Mouse (Mus musculus) layer of hippocampus, postnatal 10 days (tissue): ENCODE results near the gene Plxnb2. TPM values are rescaled to one million over a fixed set of nuclear protein-coding genes. Genes with fewer than 3 reads are reported as not detected.

Experiments
- DNase-seq, 2 experiments: peaks; one replicate each; pipeline ENCODE4 v3.0.0; 2021; ENCODE audit warnings: low spot score in 2 of 2
- long read RNA-seq: library from polyadenylated mRNA; stranded (forward); transcript quantifications from one replicate; pipeline ENCODE4 v2.0.0, GENCODE M21; 2023
- total RNA-seq, 2 experiments: library from RNA; stranded (reverse); gene quantifications; 2 replicates each; pipeline ENCODE4 v1.2.3; 2021

The Plxnb2 gene
- total RNA-seq, result 10 to 100 TPM; 65.4 to 78.2 TPM
- long read RNA-seq, full-length matches to known transcripts, result 3 of 16 reads
- long read RNA-seq, partial matches to known transcripts, result 10 of 16 reads
- long read RNA-seq, other reads (novel, unspliced or antisense), result 3 of 16 reads

- peak; percentile 78 to 83 for DNase-seq
These were observed at the start of gene Plxnb2 for GRCm38 (mm10) chr15:89180571-89181229. Gene Plxnb2, minus strand, starts transcription at chr15:89180788.

DNA sequence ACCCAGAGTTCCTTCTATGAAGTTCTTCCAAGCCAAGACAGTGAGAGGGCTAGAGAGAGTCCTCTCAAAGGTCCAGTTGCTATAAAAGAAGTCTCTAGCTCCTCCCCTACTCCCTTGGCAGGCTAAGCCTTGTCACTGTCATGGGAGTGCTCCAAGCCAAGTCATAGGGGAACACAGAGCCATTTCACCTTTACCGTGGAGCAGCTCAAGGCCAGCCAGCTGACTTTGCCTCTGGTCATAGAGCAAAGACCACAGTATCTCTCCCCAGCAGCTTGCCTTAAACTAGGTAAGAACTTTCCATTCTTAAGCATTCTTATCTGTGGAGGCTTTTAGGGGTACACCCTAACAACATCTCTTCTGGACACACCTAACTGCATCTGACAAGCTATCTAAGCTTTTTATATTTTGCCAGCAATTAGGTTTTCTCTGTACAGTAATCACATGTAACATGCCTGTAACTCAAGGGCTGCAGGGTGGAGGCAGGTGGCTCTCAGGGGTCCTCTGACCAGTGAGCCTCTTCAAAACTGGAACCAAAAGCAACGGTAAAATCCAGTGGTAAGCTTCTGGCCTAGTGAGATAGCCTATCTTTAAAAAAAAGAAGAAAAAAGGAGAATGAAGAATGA is 35.1 kb upstream of the Plxnb2 start:
- no peak for DNase-seq

DNA sequence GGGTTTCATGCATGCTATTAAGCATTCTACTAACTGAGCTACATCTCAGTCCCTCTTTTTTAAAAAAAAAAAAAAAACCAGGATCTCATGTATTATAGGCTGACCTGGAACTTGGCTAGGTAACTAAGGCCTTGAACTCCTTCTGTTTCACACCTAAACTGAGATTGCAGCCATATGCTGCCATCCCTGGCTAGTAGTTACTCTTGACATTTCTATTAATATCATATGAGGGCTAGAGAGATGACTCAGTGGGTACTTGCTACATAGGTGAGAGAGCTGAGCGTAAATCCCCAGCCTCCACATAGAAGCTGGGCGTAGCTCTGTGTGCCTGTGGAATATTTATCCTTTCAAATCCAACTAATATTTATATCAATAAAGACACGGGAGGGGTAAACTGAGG is 34.4 kb upstream of the Plxnb2 start:
- DNase-seq, result no peak

DNA sequence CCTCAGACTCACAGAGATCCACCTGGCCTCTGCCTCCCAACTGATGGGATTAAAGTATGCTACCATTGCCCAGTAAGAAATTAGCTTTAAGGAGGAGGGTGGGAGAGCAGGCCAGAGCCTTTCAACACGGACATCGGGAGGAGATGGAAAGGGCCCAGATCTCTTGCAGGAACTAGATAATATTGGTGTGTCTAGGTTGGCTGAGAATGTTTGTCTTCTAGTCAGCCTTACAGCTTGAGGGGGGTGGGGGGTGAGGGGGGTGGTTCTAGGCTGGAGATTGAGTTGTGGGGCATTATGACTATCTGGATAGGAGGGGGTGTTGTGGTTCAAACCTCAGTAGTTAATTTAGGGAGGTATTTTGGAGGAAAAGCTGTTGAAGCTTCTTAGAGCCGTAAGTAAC is 32.9 kb upstream of the Plxnb2 start:
- DNase-seq, result no peak

DNA sequence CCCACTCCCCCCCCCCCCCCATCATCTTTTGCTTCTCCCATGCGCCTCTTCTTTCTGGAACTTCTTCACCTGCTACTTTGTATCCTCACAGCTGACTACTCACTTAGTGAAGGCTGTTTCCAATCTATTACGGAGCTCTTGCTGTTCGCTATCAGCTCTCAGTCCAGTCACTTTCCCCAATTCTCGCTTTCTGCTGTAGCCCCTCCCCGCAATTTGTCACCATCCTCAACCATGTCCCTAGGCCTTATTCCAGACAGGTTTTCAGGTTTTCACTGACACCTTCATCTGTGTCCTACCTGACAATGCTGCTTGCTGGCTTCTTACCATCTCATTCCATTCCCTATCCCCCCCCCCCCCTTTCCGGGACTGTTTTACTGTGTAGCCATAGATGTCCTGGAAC is 31.9 kb upstream of the Plxnb2 start:
- DNase-seq, result no peak

DNA sequence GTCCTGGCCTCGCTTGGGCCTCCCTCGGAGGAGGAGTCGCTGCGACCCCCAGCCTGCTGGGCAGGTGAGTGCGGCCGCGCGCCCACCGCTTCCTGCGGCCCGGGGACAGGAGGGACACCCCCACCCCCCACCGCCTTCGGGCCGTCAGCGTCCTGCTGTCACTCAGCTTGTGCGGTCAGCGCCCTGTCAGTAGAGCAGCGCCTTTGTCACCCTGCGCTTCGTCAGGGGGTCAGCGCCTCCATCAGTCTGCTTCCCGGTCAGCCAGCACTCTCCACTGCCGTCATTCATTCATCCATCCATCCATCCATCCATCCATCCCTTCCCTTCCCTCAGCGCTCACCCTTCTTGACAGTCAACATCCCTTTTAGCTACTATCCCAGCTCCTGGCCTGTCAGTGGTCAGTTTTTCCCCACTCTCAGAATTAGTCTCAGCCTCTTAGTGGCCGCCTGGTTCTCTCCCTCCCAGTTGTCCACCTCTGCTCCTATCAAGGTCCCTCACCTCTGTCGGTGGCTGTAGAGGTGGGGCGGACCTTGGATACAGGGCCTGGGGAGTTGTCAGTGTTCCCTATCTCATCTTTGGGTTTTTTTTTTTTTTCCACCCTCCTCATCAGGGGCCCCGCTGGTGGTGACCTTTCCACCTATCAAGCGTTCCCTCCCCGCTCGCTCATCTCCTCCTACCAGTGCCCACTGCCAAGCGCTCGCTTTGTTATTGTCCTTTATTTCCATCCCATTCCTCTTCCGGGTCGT is 31.3 kb upstream of the Plxnb2 start:
- peak in 1 of 2 experiments; percentile 33 for DNase-seq

- DNase-seq, result peak; percentile 81 to 86
These were observed 30.5 kb upstream of the Plxnb2 start, which contains the start of gene Ppp6r2 for GRCm38 (mm10) chr15:89210915-89211715. Gene Ppp6r2, plus strand, starts transcription at chr15:89211553.

- DNase-seq, result peak; percentile 93
These were observed 29.5 kb upstream of the Plxnb2 start for GRCm38 (mm10) chr15:89209886-89210761.

- DNase-seq, result no peak
These were observed 26.9 kb upstream of the Plxnb2 start for GRCm38 (mm10) chr15:89207457-89207856.

DNA sequence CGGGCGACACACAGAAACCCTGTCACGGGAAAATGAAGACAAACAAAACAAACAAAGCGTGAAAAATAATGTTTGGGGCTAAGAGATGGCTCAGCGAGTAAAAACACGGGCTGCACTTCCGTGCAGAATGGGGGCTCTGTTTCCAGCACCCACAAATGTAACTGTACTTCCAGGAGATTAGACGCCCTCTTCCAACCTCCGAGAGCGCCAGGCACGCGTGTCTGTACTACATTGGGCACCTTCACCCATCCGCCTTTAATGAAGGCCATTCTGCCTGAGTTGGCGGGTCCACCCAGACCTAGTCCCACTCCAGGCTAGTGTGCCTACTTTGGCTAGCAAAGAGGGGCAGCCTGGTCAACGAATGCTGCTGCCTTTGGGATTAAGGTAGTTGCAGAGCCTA is 16.5 kb upstream of the Plxnb2 start:
- DNase-seq, result no peak

- peak; percentile 96 to 98 for DNase-seq
These were observed 15.7 kb upstream of the Plxnb2 start, which contains the start of gene Dennd6b for GRCm38 (mm10) chr15:89196313-89196706. Gene Dennd6b, minus strand, starts transcription at chr15:89196496.

DNA sequence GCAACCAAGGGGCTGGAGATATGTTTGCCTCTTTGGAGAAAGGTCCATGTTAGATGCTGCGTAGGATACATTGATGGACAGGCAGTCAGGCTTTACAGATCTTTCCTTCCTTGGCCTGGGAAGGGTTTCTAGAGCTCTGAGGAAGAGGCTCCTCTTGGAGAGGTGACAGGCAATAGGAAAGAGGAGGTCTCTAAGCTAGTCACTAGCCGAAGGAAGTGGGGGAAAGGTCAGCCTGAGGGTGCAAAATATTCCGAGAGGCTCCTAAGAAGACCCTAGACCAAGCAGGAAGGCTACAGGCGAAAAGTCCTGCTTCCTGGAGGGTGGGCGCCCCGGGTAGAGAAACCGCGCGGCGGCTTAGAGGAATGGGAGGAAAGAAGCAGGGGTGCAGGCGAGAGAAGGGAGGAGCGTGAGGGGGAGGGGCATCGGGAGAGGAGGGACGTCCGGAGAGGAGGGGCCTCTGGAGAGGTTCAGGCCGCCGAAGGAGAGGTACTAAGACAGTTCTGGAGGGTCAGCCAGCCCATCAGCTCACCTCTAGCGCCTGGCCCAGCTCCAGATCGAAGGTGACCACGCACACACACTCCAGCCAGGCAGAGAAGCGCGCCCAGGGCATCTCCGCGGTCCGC is 15.2 kb upstream of the Plxnb2 start:
- peak; percentile 87 to 94 for DNase-seq

DNA sequence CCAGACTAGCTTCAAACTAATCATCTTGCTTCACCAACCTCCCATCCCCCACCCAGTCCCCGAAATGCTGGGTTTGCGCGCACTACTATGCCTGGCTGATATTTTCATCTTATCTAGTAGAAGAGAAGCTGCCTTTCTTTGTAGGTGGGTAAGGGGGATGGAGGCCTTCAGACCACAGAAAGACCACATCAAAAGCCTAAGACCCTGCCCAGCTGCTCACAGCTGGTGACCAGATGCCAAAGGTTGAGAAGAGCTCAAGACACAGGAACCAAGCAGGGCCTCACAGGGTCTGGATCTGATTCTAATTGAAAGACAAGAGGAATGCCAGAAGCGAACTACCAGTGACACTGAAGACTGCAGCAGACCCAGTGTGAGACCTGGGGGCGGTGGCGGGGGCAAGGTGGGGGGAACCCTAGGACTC is 14.7 kb upstream of the Plxnb2 start:
- DNase-seq, result peak in 1 of 2 experiments; percentile 40

- no peak for DNase-seq
These were observed 4.3 kb upstream of the Plxnb2 start for GRCm38 (mm10) chr15:89184937-89185227.

DNA sequence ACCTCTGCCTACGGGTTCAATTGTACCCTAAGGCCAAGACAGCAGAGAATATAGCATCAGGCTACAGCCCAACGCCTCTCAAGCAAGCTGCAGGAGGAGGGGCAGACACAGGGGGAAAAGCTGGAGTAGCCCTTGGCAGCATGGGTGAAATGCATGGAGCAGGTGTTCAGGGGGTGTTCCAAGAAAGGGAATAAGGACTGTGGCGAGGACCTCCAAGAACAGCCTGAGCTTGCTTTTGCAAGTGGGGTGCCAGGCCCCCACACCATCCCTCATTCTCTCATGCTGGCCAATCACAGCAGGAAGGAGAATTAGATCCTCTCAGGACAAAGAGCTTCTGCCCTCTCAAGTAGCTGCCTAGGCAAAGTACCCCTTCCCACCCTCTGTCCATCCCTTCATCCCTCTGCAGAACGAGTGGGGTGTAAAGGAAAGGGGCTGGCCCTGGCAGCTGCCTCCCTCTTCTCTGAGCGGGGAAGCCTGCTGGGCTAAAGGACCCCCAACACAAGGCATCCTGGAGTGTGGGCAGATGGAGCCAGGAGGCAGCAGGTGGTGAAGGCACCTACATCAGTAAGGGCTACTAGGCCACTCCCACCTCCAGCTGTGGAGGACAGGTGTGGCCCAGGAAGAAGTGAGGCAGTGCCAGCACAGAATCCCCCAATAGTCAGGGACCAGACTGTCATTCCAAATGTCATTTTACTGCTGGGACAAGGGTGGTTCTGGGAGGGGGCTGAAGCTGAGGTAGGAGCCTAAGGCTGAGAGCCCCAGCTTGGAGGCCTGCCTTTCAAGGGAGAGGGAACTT is 3.8 kb upstream of the Plxnb2 start:
- peak in 1 of 2 experiments; percentile 17 for DNase-seq

- no peak for DNase-seq
These were observed 2.3 kb upstream of the Plxnb2 start for GRCm38 (mm10) chr15:89182842-89183241.

GRCm38 (mm10) chr15:89182328-89182741 is 1.7 kb upstream of the Plxnb2 start:
- DNase-seq, result peak in 1 of 2 experiments; percentile 55

GRCm38 (mm10) chr15:89181561-89182270 is 1.1 kb upstream of the Plxnb2 start:
- DNase-seq, result no peak
